Mouse (Mus musculus): ENCODE data around the gene Atxn10. TPM values are rescaled to one million over a fixed set of nuclear protein-coding genes. Genes with fewer than 3 reads are reported as not detected.

Atxn10 gene
- 216 TPM for polyA plus RNA-seq (2012; fragmentation: generic; extraction: Trizol)

DNA sequence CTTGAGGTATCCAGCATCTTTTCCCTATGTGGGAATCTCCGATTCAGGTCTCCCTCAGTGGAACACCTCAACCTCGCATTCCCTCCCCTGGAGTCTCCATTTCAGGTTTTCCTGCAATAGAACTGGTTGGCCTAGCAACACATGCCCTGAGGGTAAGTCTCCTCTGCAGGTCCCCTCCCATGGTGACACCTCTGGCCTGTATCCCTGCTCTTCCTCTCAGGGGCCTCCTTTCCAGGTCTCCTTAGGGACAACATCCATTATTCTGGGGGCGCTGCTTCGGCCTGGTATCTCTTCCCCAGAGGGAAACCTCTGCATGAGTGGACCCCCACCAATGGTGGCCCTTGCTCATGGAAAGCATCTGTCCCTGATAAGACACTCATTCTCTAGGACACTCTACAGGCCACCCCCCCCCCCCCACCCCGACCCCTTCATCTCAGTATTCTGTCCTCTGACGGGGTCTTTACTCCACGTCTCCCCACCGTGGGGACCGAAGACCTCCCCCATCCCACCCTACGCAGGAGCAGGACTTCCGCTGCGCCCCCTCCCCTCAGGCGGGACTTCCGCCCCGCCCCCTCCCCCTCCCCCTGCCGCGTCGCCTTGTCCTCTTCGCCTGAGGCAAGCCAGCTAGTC, at the start of gene Atxn10:
Gene Atxn10, plus strand, starts transcription at position 575 of the 630 bp plus-strand sequence.
- Histone ChIP-seq H3K4me3 (peak within 1 kb of the TSS; percentile 79), H3K36me3 (ENCODE audit: control insufficient read depth, insufficient read depth) (no peaks in the 10 kb centered on the region), H3K79me2 (ENCODE audit: control insufficient read depth, insufficient read depth) (peaks cover 41% of the 10 kb centered on the region), H3ac (ENCODE audit: control insufficient read depth, insufficient read length) (peak within 1 kb of the TSS; percentile 50), H3K27me3 (ENCODE audit: control insufficient read depth, insufficient read depth, insufficient read length) (no peaks in the 10 kb centered on the region), H3K4me2 (ENCODE audit: low read depth) (peak within 1 kb of the TSS; percentile 100)
- TF ChIP-seq POLR2A (IDR thresholded peaks at IDR 0.05; ENCODE audit: insufficient read length, low read depth) (no peak), E2F4 (IDR thresholded peaks at IDR 0.05; ENCODE audit: insufficient read depth) (no peak), MYOG (IDR thresholded peaks at IDR 0.05; ENCODE audit: control insufficient read depth in 1 of 3, insufficient read depth in 1 of 3, insufficient read length in 2 of 3, low read depth in 2 of 3) (no peak), POLR2AphosphoS2 (IDR thresholded peaks at IDR 0.05; ENCODE audit: insufficient read length, low read depth) (no peak), USF1 (IDR thresholded peaks at IDR 0.05; ENCODE audit: low read depth) (no peak), TCF12 (IDR thresholded peaks at IDR 0.05; ENCODE audit: insufficient read depth, poor library complexity, severe bottlenecking) (no peak), REST (IDR thresholded peaks at IDR 0.05; ENCODE audit: insufficient read depth, insufficient read length) (no peak), MYOD1 (IDR thresholded peaks at IDR 0.05; ENCODE audit: control insufficient read depth in 1 of 3, insufficient read length in 2 of 3, low read depth in 2 of 3) (no peak), MAX (IDR thresholded peaks at IDR 0.05; ENCODE audit: low read depth) (no peak), CEBPB (IDR thresholded peaks at IDR 0.05; ENCODE audit: insufficient read depth, poor library complexity, severe bottlenecking) (no peak), TCF3 (IDR thresholded peaks at IDR 0.05; ENCODE audit: insufficient read length, low read depth) (no peak), SRF (IDR thresholded peaks at IDR 0.05; ENCODE audit: control insufficient read depth, insufficient read length, low read depth) (no peak)

DNA sequence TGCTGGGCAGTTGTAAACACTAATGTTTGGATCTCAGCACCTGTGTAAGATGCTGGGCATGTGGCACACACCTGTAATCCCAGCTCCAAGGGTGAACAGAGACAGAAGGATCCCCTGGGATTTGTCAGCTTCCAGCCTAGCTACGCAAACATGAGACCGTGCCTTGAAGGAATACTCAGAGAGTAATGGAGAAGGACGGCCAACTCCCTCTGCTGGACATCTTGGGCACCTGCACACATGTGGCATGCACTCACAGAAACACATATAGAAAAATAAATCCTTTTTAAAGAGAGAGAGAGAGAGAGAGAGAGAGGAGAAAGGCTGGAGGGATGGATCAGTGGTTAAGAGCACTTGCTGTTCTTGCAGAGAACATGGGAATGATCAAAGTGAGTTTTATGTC, 41.4 kb upstream of the Atxn10 start:
- H3K36me3 ChIP-seq (ENCODE audit: control insufficient read depth, insufficient read depth) = no peaks in the 10 kb centered on the region
- TF ChIP-seq MYOD1 (IDR thresholded peaks at IDR 0.05; ENCODE audit: control insufficient read depth in 1 of 3, insufficient read length in 2 of 3, low read depth in 2 of 3) (no peak), MYOG (IDR thresholded peaks at IDR 0.05; ENCODE audit: control insufficient read depth in 1 of 3, insufficient read depth in 1 of 3, insufficient read length in 2 of 3, low read depth in 2 of 3) (no peak), TCF3 (IDR thresholded peaks at IDR 0.05; ENCODE audit: insufficient read length, low read depth) (no peak), SRF (IDR thresholded peaks at IDR 0.05; ENCODE audit: control insufficient read depth, insufficient read length, low read depth) (no peak), MAX (IDR thresholded peaks at IDR 0.05; ENCODE audit: low read depth) (no peak), POLR2AphosphoS2 (IDR thresholded peaks at IDR 0.05; ENCODE audit: insufficient read length, low read depth) (no peak), REST (IDR thresholded peaks at IDR 0.05; ENCODE audit: insufficient read depth, insufficient read length) (no peak), TCF12 (IDR thresholded peaks at IDR 0.05; ENCODE audit: insufficient read depth, poor library complexity, severe bottlenecking) (no peak), E2F4 (IDR thresholded peaks at IDR 0.05; ENCODE audit: insufficient read depth) (no peak), CEBPB (IDR thresholded peaks at IDR 0.05; ENCODE audit: insufficient read depth, poor library complexity, severe bottlenecking) (no peak), USF1 (IDR thresholded peaks at IDR 0.05; ENCODE audit: low read depth) (no peak), POLR2A (IDR thresholded peaks at IDR 0.05; ENCODE audit: insufficient read length, low read depth) (no peak)

DNA sequence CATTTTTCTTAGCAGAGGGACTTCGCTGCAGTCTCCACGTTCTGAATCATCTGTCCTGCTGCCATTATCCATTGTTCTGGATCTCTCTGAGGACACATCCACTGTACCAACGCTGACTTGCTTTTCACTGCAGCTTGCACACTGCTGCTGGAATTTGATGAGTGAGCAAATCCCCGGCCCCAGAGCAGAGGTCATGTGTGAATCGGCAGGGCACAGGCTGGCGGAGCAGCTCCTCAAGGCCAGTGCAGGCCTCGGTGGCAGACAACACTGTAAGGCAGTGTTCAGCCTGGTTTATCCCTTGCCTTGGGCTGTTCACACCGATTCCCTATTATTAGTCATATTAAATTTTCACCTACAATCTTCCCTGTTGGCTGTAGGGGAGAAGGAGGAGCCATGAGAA, 40.5 kb upstream of the Atxn10 start:
- H3K36me3 ChIP-seq (ENCODE audit: control insufficient read depth, insufficient read depth) = no peaks in the 10 kb centered on the region
- H3ac ChIP-seq (ENCODE audit: control insufficient read depth, insufficient read length) = no peak overlapping the region
- H3K27me3 ChIP-seq (ENCODE audit: control insufficient read depth, insufficient read depth, insufficient read length) = peaks cover 10% of the 10 kb centered on the region
- H3K4me3 ChIP-seq = no peak overlapping the region
- no peaks in the 10 kb centered on the region for H3K79me2 ChIP-seq (ENCODE audit: control insufficient read depth, insufficient read depth)
- TF ChIP-seq REST (IDR thresholded peaks at IDR 0.05; ENCODE audit: insufficient read depth, insufficient read length) (no peak), POLR2A (IDR thresholded peaks at IDR 0.05; ENCODE audit: insufficient read length, low read depth) (no peak), CEBPB (IDR thresholded peaks at IDR 0.05; ENCODE audit: insufficient read depth, poor library complexity, severe bottlenecking) (no peak), TCF3 (IDR thresholded peaks at IDR 0.05; ENCODE audit: insufficient read length, low read depth) (no peak), USF1 (IDR thresholded peaks at IDR 0.05; ENCODE audit: low read depth) (no peak), MAX (IDR thresholded peaks at IDR 0.05; ENCODE audit: low read depth) (no peak), MYOG (IDR thresholded peaks at IDR 0.05; ENCODE audit: control insufficient read depth in 1 of 3, insufficient read depth in 1 of 3, insufficient read length in 2 of 3, low read depth in 2 of 3) (no peak), POLR2AphosphoS2 (IDR thresholded peaks at IDR 0.05; ENCODE audit: insufficient read length, low read depth) (no peak), TCF12 (IDR thresholded peaks at IDR 0.05; ENCODE audit: insufficient read depth, poor library complexity, severe bottlenecking) (no peak), MYOD1 (IDR thresholded peaks at IDR 0.05; ENCODE audit: control insufficient read depth in 1 of 3, insufficient read length in 2 of 3, low read depth in 2 of 3) (no peak), E2F4 (IDR thresholded peaks at IDR 0.05; ENCODE audit: insufficient read depth) (no peak), SRF (IDR thresholded peaks at IDR 0.05; ENCODE audit: control insufficient read depth, insufficient read length, low read depth) (no peak)
- no peak overlapping the region for H3K4me2 ChIP-seq (ENCODE audit: low read depth)

More for the DNA sequence above, 41.4 kb upstream of the Atxn10 start:
- H3ac ChIP-seq (ENCODE audit: control insufficient read depth, insufficient read length) = no peak overlapping the region
- no peaks in the 10 kb centered on the region for H3K79me2 ChIP-seq (ENCODE audit: control insufficient read depth, insufficient read depth)
- no peak overlapping the region for H3K4me2 ChIP-seq (ENCODE audit: low read depth)
- peaks cover 10% of the 10 kb centered on the region for H3K27me3 ChIP-seq (ENCODE audit: control insufficient read depth, insufficient read depth, insufficient read length)
- H3K4me3 ChIP-seq = no peak overlapping the region

DNA sequence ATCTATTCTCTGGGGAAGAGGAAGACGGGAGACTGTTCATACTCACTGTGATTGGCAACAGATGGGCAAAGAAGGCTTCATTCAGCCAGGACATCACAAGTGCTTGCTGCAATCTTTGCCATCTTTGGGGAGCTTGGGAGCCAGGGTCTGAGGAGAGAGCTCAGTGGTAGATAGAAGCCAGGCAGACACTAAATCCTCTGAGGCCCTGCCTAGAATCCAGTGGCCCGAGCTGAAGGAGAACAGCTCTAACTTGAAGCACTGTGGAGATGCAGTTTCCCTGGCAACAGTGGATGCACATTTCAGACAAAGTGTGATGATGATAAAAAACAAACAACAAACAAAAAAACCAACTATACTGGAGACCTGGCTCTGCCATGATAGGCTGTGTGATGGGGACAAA, 40.1 kb upstream of the Atxn10 start:
- H3K27me3 ChIP-seq (ENCODE audit: control insufficient read depth, insufficient read depth, insufficient read length) = peaks cover 10% of the 10 kb centered on the region
- no peaks in the 10 kb centered on the region for H3K79me2 ChIP-seq (ENCODE audit: control insufficient read depth, insufficient read depth)
- H3ac ChIP-seq (ENCODE audit: control insufficient read depth, insufficient read length) = no peak overlapping the region
- no peak overlapping the region for H3K4me2 ChIP-seq (ENCODE audit: low read depth)
- TF ChIP-seq SRF (IDR thresholded peaks at IDR 0.05; ENCODE audit: control insufficient read depth, insufficient read length, low read depth) (no peak), POLR2A (IDR thresholded peaks at IDR 0.05; ENCODE audit: insufficient read length, low read depth) (no peak), MYOG (IDR thresholded peaks at IDR 0.05; ENCODE audit: control insufficient read depth in 1 of 3, insufficient read depth in 1 of 3, insufficient read length in 2 of 3, low read depth in 2 of 3) (no peak), USF1 (IDR thresholded peaks at IDR 0.05; ENCODE audit: low read depth) (no peak), TCF12 (IDR thresholded peaks at IDR 0.05; ENCODE audit: insufficient read depth, poor library complexity, severe bottlenecking) (no peak), REST (IDR thresholded peaks at IDR 0.05; ENCODE audit: insufficient read depth, insufficient read length) (no peak), MAX (IDR thresholded peaks at IDR 0.05; ENCODE audit: low read depth) (no peak), TCF3 (IDR thresholded peaks at IDR 0.05; ENCODE audit: insufficient read length, low read depth) (no peak), E2F4 (IDR thresholded peaks at IDR 0.05; ENCODE audit: insufficient read depth) (no peak), MYOD1 (IDR thresholded peaks at IDR 0.05; ENCODE audit: control insufficient read depth in 1 of 3, insufficient read length in 2 of 3, low read depth in 2 of 3) (no peak), POLR2AphosphoS2 (IDR thresholded peaks at IDR 0.05; ENCODE audit: insufficient read length, low read depth) (no peak), CEBPB (IDR thresholded peaks at IDR 0.05; ENCODE audit: insufficient read depth, poor library complexity, severe bottlenecking) (no peak)
- H3K4me3 ChIP-seq = no peak overlapping the region
- no peaks in the 10 kb centered on the region for H3K36me3 ChIP-seq (ENCODE audit: control insufficient read depth, insufficient read depth)

All from myocyte (in vitro differentiated cells).